Mouse (Mus musculus) heart, embryonic 12.5 days (tissue): ENCODE data around the gene Acp5. TPM values are rescaled to one million over a fixed set of nuclear protein-coding genes. Genes with fewer than 3 reads are reported as not detected.

ENCODE experiments used
- ATAC-seq: fragments of 200-750 bp; cut with Nextera tagmentation; 2 replicates; pipeline ENCODE4 v1.8.0; 2017; ENCODE audit warnings: moderate TSS enrichment, moderate library complexity; ENCODE audit not compliant: insufficient number of reproducible peaks, low FRiP score
- H3K27ac ChIP-seq: fragments of 300-500 bp; sonication (generic); 2 replicates; pipeline ENCODE4 v1.5.1; 2016; ENCODE audit warnings: mild to moderate bottlenecking, moderate library complexity; ENCODE audit not compliant: poor library complexity, severe bottlenecking
- H3K27me3 ChIP-seq: fragments of 300-500 bp; sonication (generic); replicated peaks from 2 replicates; pipeline ENCODE4 v1.6.1; 2016; ENCODE audit warnings: mild to moderate bottlenecking, moderate library complexity
- H3K36me3 ChIP-seq: fragments of 300-500 bp; sonication (generic); 2 replicates; pipeline ENCODE4 v1.6.1; 2016; ENCODE audit warnings: mild to moderate bottlenecking, moderate library complexity
- H3K4me1 ChIP-seq: fragments of 300-500 bp; sonication (generic); replicated peaks from 2 replicates; pipeline ENCODE4 v1.6.1; 2016; ENCODE audit warnings: mild to moderate bottlenecking
- H3K4me2 ChIP-seq: fragments of 300-500 bp; sonication (generic); 2 replicates; pipeline ENCODE4 v1.6.1; 2016; ENCODE audit warnings: mild to moderate bottlenecking, moderate library complexity
- H3K4me3 ChIP-seq: fragments of 300-500 bp; sonication (generic); 2 replicates; pipeline ENCODE4 v1.5.1; 2016; ENCODE audit warnings: mild to moderate bottlenecking
- H3K9ac ChIP-seq: fragments of 300-500 bp; sonication (generic); 2 replicates; pipeline ENCODE4 v1.6.1; 2016; ENCODE audit warnings: mild to moderate bottlenecking, moderate library complexity
- H3K9me3 ChIP-seq: fragments of 300-500 bp; sonication (generic); replicated peaks from 2 replicates; pipeline ENCODE4 v1.6.1; 2016; ENCODE audit warnings: mild to moderate bottlenecking, moderate library complexity
- WGBS: fragments of 180-500 bp; shearing (Covaris S2); methylation state at CpG from one replicate; pipeline ENCODE4 v1.1.7; 2016; 5-methylcytosine and 5-hydroxymethylcytosine counted together
- polyA plus RNA-seq: library from polyadenylated mRNA; unstranded; fragments of >200 nt; fragmentation: Nextera tagmentation; extraction: Ambion mirVana; gene quantifications from 2 replicates; pipeline ENCODE4 v1.2.1, GENCODE M21; 2016

The Acp5 gene
- 28.9 and 31.6 TPM in 2 replicates for polyA plus RNA-seq

DNA sequence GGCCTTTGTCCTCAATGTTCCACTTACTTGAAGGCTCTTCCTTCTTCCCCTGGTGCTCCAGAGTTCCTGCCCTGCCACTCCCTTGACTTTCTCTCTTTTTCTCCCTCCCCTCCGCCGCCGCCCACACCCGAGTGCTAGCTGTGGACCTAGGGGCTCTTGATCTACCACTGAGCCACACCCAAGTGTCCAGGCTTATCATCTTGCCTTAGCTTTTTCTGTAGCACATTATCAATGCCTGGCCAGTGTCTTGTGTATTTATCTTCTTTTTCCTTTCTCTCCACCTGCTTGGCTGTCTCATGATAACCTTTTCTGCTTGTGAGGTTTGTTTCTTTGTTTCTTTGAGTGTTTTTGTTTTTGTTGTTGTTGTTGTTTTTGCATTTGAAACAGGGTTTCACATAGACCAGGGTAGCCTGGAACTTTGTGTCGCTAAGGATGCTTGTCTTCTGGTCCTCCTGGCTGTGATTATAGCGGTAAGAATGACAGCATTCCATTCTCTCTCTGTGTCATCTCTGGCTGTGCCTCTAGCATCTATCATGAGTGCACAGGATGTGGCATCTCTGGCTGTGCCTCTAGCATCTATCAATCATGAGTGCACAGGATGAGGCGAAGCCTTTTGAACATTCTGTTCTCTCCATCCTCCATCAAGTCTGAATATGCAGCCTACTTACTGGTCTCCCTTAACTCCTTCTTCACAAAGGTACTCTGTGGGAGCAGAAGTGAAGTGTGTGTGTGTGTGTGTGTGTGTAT is at the start of gene Acp5:
Acp5 (minus strand) TSS at position 68 of the 747 bp plus-strand sequence.
- peaks cover 7% of the 10 kb centered on the region; the same call in 1 of the 2 replicates for H3K27me3 ChIP-seq
- H3K9me3 ChIP-seq: no peaks in the 10 kb centered on the region
- H3K4me1 ChIP-seq: peaks cover 19% of the 10 kb centered on the region
- no peaks in the 10 kb centered on the region for H3K36me3 ChIP-seq
- peak within 1 kb of the TSS; percentile 44 for H3K4me2 ChIP-seq
- peak within 1 kb of the TSS; percentile 53; the same call in 1 of the 2 replicates for H3K9ac ChIP-seq
- H3K27ac ChIP-seq: peak within 1 kb of the TSS; percentile 55
- 55% methylated on average over 7 of the region's 7 CpGs for WGBS
- peak; percentile 74 for ATAC-seq
- H3K4me3 ChIP-seq: peak within 1 kb of the TSS; percentile 32

GRCm38 (mm10) chr9:22172318-22172717 is 36.8 kb upstream of the Acp5 start:
- ATAC-seq: no peak

GRCm38 (mm10) chr9:22169327-22169726 is 33.8 kb upstream of the Acp5 start:
- H3K4me3 ChIP-seq: no peak overlapping the region
- 92% methylated on average over 11 of the region's 11 CpGs for WGBS
- H3K9ac ChIP-seq: no peak overlapping the region
- no peak overlapping the region for H3K27ac ChIP-seq
- no peaks in the 10 kb centered on the region for H3K4me1 ChIP-seq
- no peaks in the 10 kb centered on the region; the same call in 1 of the 2 replicates for H3K27me3 ChIP-seq
- no peak for ATAC-seq
- H3K36me3 ChIP-seq: no peaks in the 10 kb centered on the region
- H3K4me2 ChIP-seq: no peak overlapping the region
- peaks cover 10% of the 10 kb centered on the region; the same call in 1 of the 2 replicates for H3K9me3 ChIP-seq

More at GRCm38 (mm10) chr9:22172318-22172717, 36.8 kb upstream of the Acp5 start:
- H3K4me3 ChIP-seq: no peak overlapping the region
- H3K9ac ChIP-seq: no peak overlapping the region
- H3K4me1 ChIP-seq: no peaks in the 10 kb centered on the region
- no peak overlapping the region for H3K4me2 ChIP-seq
- H3K27me3 ChIP-seq: no peaks in the 10 kb centered on the region
- no peaks in the 10 kb centered on the region for H3K36me3 ChIP-seq
- peaks cover 20% of the 10 kb centered on the region for H3K9me3 ChIP-seq
- no peak overlapping the region for H3K27ac ChIP-seq
- 78% methylated on average over 4 of the region's 4 CpGs for WGBS

DNA sequence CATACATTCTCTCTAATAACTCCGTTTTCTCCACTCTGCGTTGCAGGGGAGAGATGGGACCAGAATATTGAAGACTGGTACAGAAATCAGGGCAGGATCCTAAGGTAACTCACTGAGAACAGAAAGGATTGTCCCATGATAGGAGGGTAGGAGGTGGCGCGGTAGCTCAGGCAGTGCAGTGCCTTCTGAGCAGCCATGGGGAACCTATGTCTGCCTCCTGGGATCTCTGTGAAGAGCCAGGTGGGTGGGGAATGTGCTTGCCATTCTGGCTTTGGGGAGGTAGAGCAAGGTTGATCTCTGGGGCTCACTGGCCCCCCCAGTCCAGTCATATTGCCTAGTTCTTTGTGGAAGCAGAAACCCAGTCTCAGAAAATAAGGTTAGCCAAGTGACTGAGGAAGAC is 32.2 kb upstream of the Acp5 start:
- Histone ChIP-seq H3K36me3 (no peaks in the 10 kb centered on the region), H3K4me2 (no peak overlapping the region), H3K9me3 (peaks cover 10% of the 10 kb centered on the region; the same call in 1 of the 2 replicates), H3K9ac (no peak overlapping the region), H3K4me3 (no peak overlapping the region), H3K27me3 (peaks cover 7% of the 10 kb centered on the region), H3K27ac (no peak overlapping the region), H3K4me1 (no peaks in the 10 kb centered on the region)
- ATAC-seq: no peak
- 93% methylated on average over 4 of the region's 4 CpGs for WGBS

DNA sequence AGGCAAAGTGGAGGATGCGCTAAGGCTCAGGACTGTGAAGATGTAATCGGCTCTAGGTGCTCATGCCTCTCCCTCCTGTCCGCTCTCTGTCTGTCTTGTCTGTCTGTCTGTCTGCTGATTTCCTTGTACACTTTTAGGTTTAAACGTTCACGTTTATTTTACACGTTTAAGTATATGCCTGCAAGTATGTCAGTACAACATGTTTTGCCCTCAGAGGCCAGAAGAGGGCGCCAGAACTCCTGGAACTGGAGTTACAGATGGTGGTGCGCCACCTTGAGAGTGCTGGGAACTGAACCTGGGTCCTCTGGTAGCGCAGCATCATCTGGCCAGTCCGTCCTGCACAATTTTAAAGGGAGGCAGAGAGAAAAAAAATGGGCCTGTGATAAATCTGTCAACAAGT is 31.2 kb upstream of the Acp5 start:
- H3K27me3 ChIP-seq: peaks cover 11% of the 10 kb centered on the region
- 86% methylated on average over 10 of the region's 10 CpGs for WGBS
- no peak overlapping the region for H3K4me2 ChIP-seq
- no peak overlapping the region for H3K27ac ChIP-seq
- no peaks in the 10 kb centered on the region for H3K36me3 ChIP-seq
- no peak overlapping the region for H3K4me3 ChIP-seq
- H3K9ac ChIP-seq: no peak overlapping the region
- no peak for ATAC-seq
- no peaks in the 10 kb centered on the region for H3K4me1 ChIP-seq
- H3K9me3 ChIP-seq: peaks cover 6% of the 10 kb centered on the region; the same call in 1 of the 2 replicates

GRCm38 (mm10) chr9:22165964-22166363 is 30.5 kb upstream of the Acp5 start:
- H3K9me3 ChIP-seq: peaks cover 6% of the 10 kb centered on the region; the same call in 1 of the 2 replicates
- H3K4me1 ChIP-seq: no peaks in the 10 kb centered on the region
- no peak overlapping the region for H3K4me2 ChIP-seq
- peaks cover 11% of the 10 kb centered on the region for H3K27me3 ChIP-seq
- no peak overlapping the region for H3K4me3 ChIP-seq
- ATAC-seq: no peak
- no peak overlapping the region for H3K27ac ChIP-seq
- H3K36me3 ChIP-seq: no peaks in the 10 kb centered on the region
- WGBS: 45% methylated on average over 6 of the region's 6 CpGs
- no peak overlapping the region for H3K9ac ChIP-seq

- H3K27me3 ChIP-seq: peaks cover 11% of the 10 kb centered on the region
- no peak overlapping the region for H3K27ac ChIP-seq
- H3K9me3 ChIP-seq: peaks cover 6% of the 10 kb centered on the region; the same call in 1 of the 2 replicates
- peak overlapping the region; percentile 97 for H3K4me2 ChIP-seq
- peak; percentile 43 for ATAC-seq
- H3K4me1 ChIP-seq: no peaks in the 10 kb centered on the region
- 2% methylated on average over 54 of the region's 54 CpGs for WGBS
- H3K36me3 ChIP-seq: no peaks in the 10 kb centered on the region
- peak overlapping the region; percentile 71 for H3K9ac ChIP-seq
- peak overlapping the region; percentile 58 for H3K4me3 ChIP-seq
Observed at GRCm38 (mm10) chr9:22164711-22165668, 29.5 kb upstream of the Acp5 start.

- no peak overlapping the region for H3K9ac ChIP-seq
- 80% methylated on average over 7 of the region's 7 CpGs for WGBS
- H3K36me3 ChIP-seq: no peaks in the 10 kb centered on the region
- H3K9me3 ChIP-seq: peaks cover 6% of the 10 kb centered on the region; the same call in 1 of the 2 replicates
- H3K4me3 ChIP-seq: no peak overlapping the region
- peaks cover 14% of the 10 kb centered on the region for H3K27me3 ChIP-seq
- no peak overlapping the region for H3K4me2 ChIP-seq
- no peak overlapping the region for H3K27ac ChIP-seq
- H3K4me1 ChIP-seq: peaks cover 2% of the 10 kb centered on the region
- ATAC-seq: no peak
Observed at GRCm38 (mm10) chr9:22162912-22163311, 27.4 kb upstream of the Acp5 start.

DNA sequence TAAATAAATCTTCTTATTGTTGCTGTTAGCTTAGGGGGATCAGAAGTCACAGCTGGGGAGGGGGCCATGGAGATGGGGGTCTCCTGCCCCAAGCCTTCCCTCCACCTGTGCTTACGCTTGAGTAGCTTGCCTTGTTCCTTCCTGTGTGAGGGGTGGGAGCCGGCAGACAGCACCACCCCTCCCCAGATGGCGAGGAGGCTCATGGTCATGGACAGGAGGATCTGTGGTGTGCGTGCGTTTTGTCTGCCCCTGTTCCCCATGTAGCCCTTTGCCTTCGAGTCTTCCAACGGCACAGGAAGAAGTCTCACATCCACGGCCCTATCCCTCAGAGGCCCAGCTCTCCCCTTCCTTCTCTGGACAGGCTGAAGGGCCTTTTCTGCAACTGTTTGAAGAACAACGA is 26.8 kb upstream of the Acp5 start:
- 75% methylated on average over 9 of the region's 9 CpGs for WGBS
- H3K4me2 ChIP-seq: no peak overlapping the region
- peaks cover 15% of the 10 kb centered on the region for H3K27me3 ChIP-seq
- H3K9ac ChIP-seq: no peak overlapping the region
- no peaks in the 10 kb centered on the region for H3K36me3 ChIP-seq
- no peak overlapping the region for H3K4me3 ChIP-seq
- H3K9me3 ChIP-seq: peaks cover 6% of the 10 kb centered on the region; the same call in 1 of the 2 replicates
- H3K4me1 ChIP-seq: peaks cover 8% of the 10 kb centered on the region
- ATAC-seq: no peak
- no peak overlapping the region for H3K27ac ChIP-seq

GRCm38 (mm10) chr9:22161299-22161698 is 25.8 kb upstream of the Acp5 start:
- WGBS: 32% methylated on average over 6 of the region's 6 CpGs
- H3K9me3 ChIP-seq: no peaks in the 10 kb centered on the region
- no peak overlapping the region for H3K4me2 ChIP-seq
- H3K4me1 ChIP-seq: peaks cover 9% of the 10 kb centered on the region
- no peak for ATAC-seq
- no peak overlapping the region for H3K4me3 ChIP-seq
- H3K9ac ChIP-seq: no peak overlapping the region
- H3K27ac ChIP-seq: no peak overlapping the region
- H3K36me3 ChIP-seq: no peaks in the 10 kb centered on the region
- peaks cover 15% of the 10 kb centered on the region for H3K27me3 ChIP-seq
